Mouse (Mus musculus) lung, postnatal 4 days (tissue): ENCODE results near the gene Tas2r118.

Source experiments
- DNase-seq, 2 experiments: peaks; one replicate each; pipeline ENCODE4 v3.0.0; 2021

Tas2r118 gene

GRCm38 (mm10) chr6:23969960-23970359 is at the start of gene Tas2r118:
Gene Tas2r118 (minus strand): TSS chr6:23970060.
- no peak for DNase-seq

GRCm38 (mm10) chr6:24018320-24018719 is 48.5 kb upstream of the Tas2r118 start:
- no peak for DNase-seq

- no peak for DNase-seq
Observed at GRCm38 (mm10) chr6:23993276-23993675, 23.4 kb upstream of the Tas2r118 start.

- no peak for DNase-seq
Observed at GRCm38 (mm10) chr6:23990687-23991387, 21.0 kb upstream of the Tas2r118 start.

GRCm38 (mm10) chr6:23986293-23986692 is 16.4 kb upstream of the Tas2r118 start:
- no peak for DNase-seq

GRCm38 (mm10) chr6:23966980-23967379 is 2.9 kb downstream of the Tas2r118 start:
- DNase-seq = no peak

- no peak for DNase-seq
Observed at GRCm38 (mm10) chr6:23965925-23966324, 3.9 kb downstream of the Tas2r118 start.

- no peak for DNase-seq
Observed at GRCm38 (mm10) chr6:23963741-23964140, 6.1 kb downstream of the Tas2r118 start.

- DNase-seq = no peak
Observed at GRCm38 (mm10) chr6:23940776-23941175, 29.1 kb downstream of the Tas2r118 start.

- DNase-seq = no peak
Observed at GRCm38 (mm10) chr6:23938575-23939488, 31.0 kb downstream of the Tas2r118 start.

GRCm38 (mm10) chr6:23936414-23936813 is 33.4 kb downstream of the Tas2r118 start:
- DNase-seq = no peak

- no peak for DNase-seq
Observed at GRCm38 (mm10) chr6:23923806-23924205, 46.1 kb downstream of the Tas2r118 start.
